Mouse (Mus musculus): ENCODE data around the gene Bzw2. TPM values are rescaled to one million over a fixed set of nuclear protein-coding genes. Genes with fewer than 3 reads are reported as not detected.

Bzw2 gene
- polyA plus RNA-seq, 1 experiment: 101 TPM

GRCm38 (mm10) chr12:36091964-36092363, 65.9 kb downstream of the Bzw2 start:
- Histone ChIP-seq H3K27me3 (ENCODE audit: control insufficient read depth, insufficient read depth, insufficient read length) (no peaks in the 10 kb centered on the region), H3K79me2 (ENCODE audit: control insufficient read depth, insufficient read depth) (no peaks in the 10 kb centered on the region), H3K36me3 (ENCODE audit: control insufficient read depth, insufficient read depth) (peaks cover 35% of the 10 kb centered on the region), H3K4me3 (ENCODE audit: insufficient read depth, poor library complexity, severe bottlenecking) (no peak overlapping the region), H3K79me3 (ENCODE audit: low read depth) (no peaks in the 10 kb centered on the region), H3ac (ENCODE audit: control insufficient read depth, insufficient read length, low read depth) (no peak overlapping the region)
- TF ChIP-seq CTCF (IDR thresholded peaks at IDR 0.05; ENCODE audit: control insufficient read depth, insufficient read depth, insufficient read length): no peak
- TF ChIP-seq CEBPB (IDR thresholded peaks at IDR 0.05; ENCODE audit: low read depth): no peak
- no peak for TF ChIP-seq MAX (IDR thresholded peaks at IDR 0.05)
- TF ChIP-seq USF1 (IDR thresholded peaks at IDR 0.05; ENCODE audit: low read depth): no peak
- TF ChIP-seq MYOD1 (IDR thresholded peaks at IDR 0.05; ENCODE audit: control insufficient read depth, insufficient read length, low read depth): no peak
- no peak for TF ChIP-seq MYOG (IDR thresholded peaks at IDR 0.05; ENCODE audit: control insufficient read depth, extremely low read depth, insufficient read length)
- TF ChIP-seq FOSL1 (IDR thresholded peaks at IDR 0.05; ENCODE audit: insufficient read depth, low read length, poor library complexity, severe bottlenecking): no peak

DNA sequence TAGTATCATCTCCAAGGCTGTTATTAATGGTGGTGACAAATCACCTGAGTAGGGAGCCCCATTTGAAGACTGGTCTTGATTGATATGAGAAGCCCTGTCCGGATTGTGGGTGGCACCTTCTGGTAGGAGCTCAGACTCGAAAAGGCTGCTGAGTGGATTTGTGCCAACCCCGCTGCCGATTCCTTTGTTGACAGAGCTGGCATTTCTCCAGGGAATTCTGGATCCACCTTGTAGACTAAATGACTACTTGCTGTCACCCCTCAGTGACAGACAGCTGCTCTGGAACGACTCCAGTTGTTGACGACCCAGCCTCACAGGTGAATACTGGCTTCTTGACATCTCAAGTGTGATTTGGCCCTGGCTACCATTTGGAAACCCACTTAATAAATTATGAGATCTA, 68.7 kb downstream of the Bzw2 start:
- no peak overlapping the region for H3K4me3 ChIP-seq (ENCODE audit: insufficient read depth, poor library complexity, severe bottlenecking)
- no peaks in the 10 kb centered on the region for H3K79me2 ChIP-seq (ENCODE audit: control insufficient read depth, insufficient read depth)
- H3ac ChIP-seq (ENCODE audit: control insufficient read depth, insufficient read length, low read depth): no peak overlapping the region
- no peaks in the 10 kb centered on the region for H3K79me3 ChIP-seq (ENCODE audit: low read depth)
- TF ChIP-seq CTCF (IDR thresholded peaks at IDR 0.05; ENCODE audit: control insufficient read depth, insufficient read depth, insufficient read length) (no peak), MYOG (IDR thresholded peaks at IDR 0.05; ENCODE audit: control insufficient read depth, extremely low read depth, insufficient read length) (no peak), USF1 (IDR thresholded peaks at IDR 0.05; ENCODE audit: low read depth) (no peak), FOSL1 (IDR thresholded peaks at IDR 0.05; ENCODE audit: insufficient read depth, low read length, poor library complexity, severe bottlenecking) (no peak), MAX (IDR thresholded peaks at IDR 0.05) (no peak), CEBPB (IDR thresholded peaks at IDR 0.05; ENCODE audit: low read depth) (no peak), MYOD1 (IDR thresholded peaks at IDR 0.05; ENCODE audit: control insufficient read depth, insufficient read length, low read depth) (no peak)
- no peaks in the 10 kb centered on the region for H3K27me3 ChIP-seq (ENCODE audit: control insufficient read depth, insufficient read depth, insufficient read length)
- H3K36me3 ChIP-seq (ENCODE audit: control insufficient read depth, insufficient read depth): peaks cover 24% of the 10 kb centered on the region

GRCm38 (mm10) chr12:36088804-36089203, 69.1 kb downstream of the Bzw2 start:
- TF ChIP-seq USF1 (IDR thresholded peaks at IDR 0.05; ENCODE audit: low read depth) (no peak), FOSL1 (IDR thresholded peaks at IDR 0.05; ENCODE audit: insufficient read depth, low read length, poor library complexity, severe bottlenecking) (no peak), MYOG (IDR thresholded peaks at IDR 0.05; ENCODE audit: control insufficient read depth, extremely low read depth, insufficient read length) (no peak), CTCF (IDR thresholded peaks at IDR 0.05; ENCODE audit: control insufficient read depth, insufficient read depth, insufficient read length) (no peak), MYOD1 (IDR thresholded peaks at IDR 0.05; ENCODE audit: control insufficient read depth, insufficient read length, low read depth) (no peak), CEBPB (IDR thresholded peaks at IDR 0.05; ENCODE audit: low read depth) (no peak), MAX (IDR thresholded peaks at IDR 0.05) (no peak)
- Histone ChIP-seq H3K79me2 (ENCODE audit: control insufficient read depth, insufficient read depth) (no peaks in the 10 kb centered on the region), H3K79me3 (ENCODE audit: low read depth) (no peaks in the 10 kb centered on the region), H3K4me3 (ENCODE audit: insufficient read depth, poor library complexity, severe bottlenecking) (no peak overlapping the region), H3K27me3 (ENCODE audit: control insufficient read depth, insufficient read depth, insufficient read length) (no peaks in the 10 kb centered on the region), H3ac (ENCODE audit: control insufficient read depth, insufficient read length, low read depth) (no peak overlapping the region), H3K36me3 (ENCODE audit: control insufficient read depth, insufficient read depth) (peaks cover 24% of the 10 kb centered on the region)

GRCm38 (mm10) chr12:36085380-36085779, 72.5 kb downstream of the Bzw2 start:
- H3K79me2 ChIP-seq (ENCODE audit: control insufficient read depth, insufficient read depth): no peaks in the 10 kb centered on the region
- no peaks in the 10 kb centered on the region for H3K27me3 ChIP-seq (ENCODE audit: control insufficient read depth, insufficient read depth, insufficient read length)
- H3K36me3 ChIP-seq (ENCODE audit: control insufficient read depth, insufficient read depth): no peaks in the 10 kb centered on the region
- TF ChIP-seq MAX (IDR thresholded peaks at IDR 0.05) (no peak), MYOD1 (IDR thresholded peaks at IDR 0.05; ENCODE audit: control insufficient read depth, insufficient read length, low read depth) (no peak), CTCF (IDR thresholded peaks at IDR 0.05; ENCODE audit: control insufficient read depth, insufficient read depth, insufficient read length) (no peak), USF1 (IDR thresholded peaks at IDR 0.05; ENCODE audit: low read depth) (no peak), FOSL1 (IDR thresholded peaks at IDR 0.05; ENCODE audit: insufficient read depth, low read length, poor library complexity, severe bottlenecking) (no peak), MYOG (IDR thresholded peaks at IDR 0.05; ENCODE audit: control insufficient read depth, extremely low read depth, insufficient read length) (no peak), CEBPB (IDR thresholded peaks at IDR 0.05; ENCODE audit: low read depth) (no peak)
- H3K4me3 ChIP-seq (ENCODE audit: insufficient read depth, poor library complexity, severe bottlenecking): no peak overlapping the region
- H3ac ChIP-seq (ENCODE audit: control insufficient read depth, insufficient read length, low read depth): no peak overlapping the region
- no peaks in the 10 kb centered on the region for H3K79me3 ChIP-seq (ENCODE audit: low read depth)

GRCm38 (mm10) chr12:36078101-36078899, 79.6 kb downstream of the Bzw2 start:
- Histone ChIP-seq H3K79me2 (ENCODE audit: control insufficient read depth, insufficient read depth) (no peaks in the 10 kb centered on the region), H3ac (ENCODE audit: control insufficient read depth, insufficient read length, low read depth) (no peak overlapping the region), H3K79me3 (ENCODE audit: low read depth) (no peaks in the 10 kb centered on the region), H3K36me3 (ENCODE audit: control insufficient read depth, insufficient read depth) (no peaks in the 10 kb centered on the region), H3K4me3 (ENCODE audit: insufficient read depth, poor library complexity, severe bottlenecking) (no peak overlapping the region), H3K27me3 (ENCODE audit: control insufficient read depth, insufficient read depth, insufficient read length) (no peaks in the 10 kb centered on the region)
- TF ChIP-seq USF1 (IDR thresholded peaks at IDR 0.05; ENCODE audit: low read depth): no peak
- TF ChIP-seq MAX (IDR thresholded peaks at IDR 0.05): no peak
- no peak for TF ChIP-seq MYOG (IDR thresholded peaks at IDR 0.05; ENCODE audit: control insufficient read depth, extremely low read depth, insufficient read length)
- no peak for TF ChIP-seq MYOD1 (IDR thresholded peaks at IDR 0.05; ENCODE audit: control insufficient read depth, insufficient read length, low read depth)
- no peak for TF ChIP-seq FOSL1 (IDR thresholded peaks at IDR 0.05; ENCODE audit: insufficient read depth, low read length, poor library complexity, severe bottlenecking)
- no peak for TF ChIP-seq CTCF (IDR thresholded peaks at IDR 0.05; ENCODE audit: control insufficient read depth, insufficient read depth, insufficient read length)
- TF ChIP-seq CEBPB (IDR thresholded peaks at IDR 0.05; ENCODE audit: low read depth): no peak
